Mouse (Mus musculus): ENCODE measurements around the gene Gm4201. TPM values are rescaled to one million over a fixed set of nuclear protein-coding genes. Genes with fewer than 3 reads are reported as not detected.
"Not testable (repeated sequence)": the region's sequence is repeated elsewhere in the genome, so short reads cannot be mapped to it uniquely, and the experiment has no call there.

Gm4201 gene
- not detected for total RNA-seq (2021)
- long read RNA-seq, experiment 1 = 0 reads
- long read RNA-seq, experiment 2 = 0 reads

- DNase-seq = not testable (repeated sequence)
These were observed at the start of gene Gm4201 for GRCm38 (mm10) chr7:22565243-22565642. TSS of gene Gm4201 (minus strand) at chr7:22565343.

GRCm38 (mm10) chr7:22588027-22588426 lies 22.9 kb upstream of the Gm4201 start, which contains the start of gene Gm4565:
TSS of gene Gm4565 (minus strand) at chr7:22588127.
- DNase-seq = not testable (repeated sequence)

GRCm38 (mm10) chr7:22534787-22535186 lies 30.4 kb downstream of the Gm4201 start, which contains the start of gene Gm8677:
TSS of gene Gm8677 (minus strand) at chr7:22534887.
- DNase-seq = not testable (repeated sequence)

- not testable (repeated sequence) for DNase-seq
These were observed 42.5 kb downstream of the Gm4201 start, which contains the start of gene Vmn1r152 for GRCm38 (mm10) chr7:22522667-22523066. TSS of gene Vmn1r152 (plus strand) at chr7:22522967.

Other genes starting within 250 kb of the Gm4201 start
- gene Gm4187, start 235.6 kb downstream of the Gm4201 start, total RNA-seq (2021) = not detected
- gene Gm8660, start 194.3 kb downstream of the Gm4201 start, total RNA-seq (2021) = not detected
- gene Vmn1r148, start 151.8 kb downstream of the Gm4201 start, total RNA-seq (2021) = not detected
- gene Vmn1r149, start 127.1 kb downstream of the Gm4201 start, total RNA-seq (2021) = not detected
- gene Gm10665, start 101.3 kb downstream of the Gm4201 start, total RNA-seq (2021) = not detected
- gene Vmn1r151, start 65.7 kb downstream of the Gm4201 start, total RNA-seq (2021) = not detected
- gene Vmn1r152, start 42.4 kb downstream of the Gm4201 start, total RNA-seq (2021) = not detected
- gene Gm8677, start 30.5 kb downstream of the Gm4201 start, total RNA-seq (2021) = not detected
- gene Gm4565, start 22.8 kb upstream of the Gm4201 start, total RNA-seq (2021) = not detected
- gene Vmn1r155, start 92.7 kb upstream of the Gm4201 start, total RNA-seq (2021) = not detected
- not detected for gene Gm8693, start 127.0 kb upstream of the Gm4201 start, total RNA-seq (2021)
- not detected for gene Gm4567, start 154.4 kb upstream of the Gm4201 start, total RNA-seq (2021)
- not detected for gene Vmn1r157, start 196.4 kb upstream of the Gm4201 start, total RNA-seq (2021)
- not detected for gene Vmn1r158, start 225.4 kb upstream of the Gm4201 start, total RNA-seq (2021)